Mouse (Mus musculus) layer of hippocampus, adult 2 months (tissue): ENCODE data around the gene Gpatch1. TPM values are rescaled to one million over a fixed set of nuclear protein-coding genes. Genes with fewer than 3 reads are reported as not detected.

Source experiments
- DNase-seq, 2 experiments: peaks; one replicate each; pipeline ENCODE4 v3.0.0; 2022; ENCODE audit warnings: low spot score in 2 of 2
- H3K27ac ChIP-seq: fragments of 200-600 bp; 2 replicates; pipeline ENCODE4 v1.8.1; 2022
- H3K4me3 ChIP-seq: fragments of 200-600 bp; 2 replicates; pipeline ENCODE4 v1.8.1; 2022; ENCODE audit warnings: mild to moderate bottlenecking
- CTCF ChIP-seq: fragments of 200-600 bp; conservative IDR thresholded peaks from 2 replicates; pipeline ENCODE4 v1.8.1; 2022; ENCODE audit warnings: antibody characterized with exemption, mild to moderate bottlenecking, moderate library complexity
- total RNA-seq, 2 experiments: library from RNA; stranded (reverse); gene quantifications; 2 replicates each; pipeline ENCODE4 v1.2.3; 2021

Gene Gpatch1
- total RNA-seq, 2 experiments from 2014 or later = 27.5 to 29.4 TPM

DNA sequence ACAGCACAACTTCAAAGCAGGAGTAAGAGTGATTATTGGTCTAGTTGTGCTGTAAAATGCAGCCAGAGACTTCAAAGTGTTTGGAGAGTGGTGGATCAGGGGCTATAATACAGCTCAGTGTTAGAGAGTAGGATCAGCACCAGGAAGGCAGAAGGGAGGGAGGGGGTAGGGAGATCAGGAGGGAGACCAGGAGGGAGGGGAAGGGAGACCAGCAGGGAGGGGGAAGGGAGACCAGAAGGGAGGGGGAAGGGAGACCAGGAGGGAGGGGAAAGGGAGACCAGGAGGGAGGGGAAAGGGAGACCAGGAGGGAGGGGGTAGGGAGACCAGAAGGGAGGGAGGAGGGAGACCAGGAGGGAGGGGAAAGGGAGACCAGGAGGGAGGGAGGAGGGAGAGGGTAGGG, 4.1 kb downstream of the Gpatch1 start:
- no peak for DNase-seq
- TF ChIP-seq CTCF = no peak
- no peak overlapping the region for H3K27ac ChIP-seq
- no peak overlapping the region for H3K4me3 ChIP-seq

DNA sequence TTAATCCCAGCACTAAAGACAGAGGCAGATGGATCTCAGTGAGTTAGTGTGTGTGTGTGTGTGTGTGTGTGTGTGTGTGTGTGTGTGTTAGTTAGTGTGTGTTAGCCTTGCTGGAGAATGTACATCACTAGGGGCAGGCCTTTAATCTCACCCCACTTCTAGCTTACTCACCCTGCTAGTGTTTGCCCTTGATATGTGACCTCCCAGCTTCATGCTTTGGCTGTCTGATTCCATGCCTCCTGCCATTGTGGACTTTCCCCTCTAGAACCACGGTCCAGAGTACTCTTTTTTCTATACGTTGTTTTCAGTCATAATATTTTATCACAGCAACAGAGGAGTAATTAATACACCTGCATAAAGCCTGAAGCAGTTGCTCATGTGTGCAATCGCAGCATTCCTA, 7.0 kb downstream of the Gpatch1 start:
- no peak for TF ChIP-seq CTCF
- no peak for DNase-seq
- H3K27ac ChIP-seq = no peak overlapping the region
- no peak overlapping the region for H3K4me3 ChIP-seq

DNA sequence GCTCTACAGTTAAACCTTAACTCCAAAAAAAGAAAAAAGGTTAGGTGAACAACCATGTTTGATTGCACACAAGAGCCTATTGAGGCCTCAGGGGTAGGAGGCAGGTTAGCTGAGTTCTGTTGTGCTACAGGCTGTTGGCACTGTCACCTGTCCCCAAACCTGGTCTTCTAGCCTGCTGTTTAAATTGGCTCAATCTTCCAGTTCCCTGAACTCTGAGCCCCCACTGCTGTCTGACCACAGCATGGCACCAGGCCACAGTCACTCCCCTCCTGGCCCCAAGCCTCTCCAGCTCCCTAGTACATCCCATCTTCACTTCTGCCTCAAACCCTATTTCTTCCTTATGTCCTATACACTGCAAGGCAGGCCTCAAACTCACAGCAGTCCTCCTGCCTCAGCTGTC, 17.4 kb downstream of the Gpatch1 start:
- Histone ChIP-seq H3K27ac (peak overlapping the region; percentile 85; the same call in 1 of the 2 replicates), H3K4me3 (no peak overlapping the region)
- DNase-seq = no peak
- no peak for TF ChIP-seq CTCF

DNA sequence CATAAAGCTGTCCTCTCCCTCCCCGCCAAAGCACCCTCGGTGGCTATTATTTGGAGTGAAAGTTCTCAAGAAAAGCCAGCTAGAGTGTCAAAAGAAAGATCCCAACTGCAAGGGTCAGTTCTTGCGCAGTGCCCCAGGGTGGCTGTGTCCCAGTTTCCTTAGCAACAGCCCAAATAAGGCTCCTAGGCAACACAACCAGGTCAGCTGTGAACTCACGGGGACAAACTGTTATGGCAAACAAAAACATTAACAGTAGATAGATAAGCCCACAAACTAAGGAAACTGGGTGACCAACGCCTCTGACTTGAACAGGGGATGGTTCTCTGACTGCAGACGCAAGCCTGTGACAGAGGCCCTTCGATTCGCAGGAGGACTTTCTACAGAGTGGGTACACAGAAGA, 18.6 kb downstream of the Gpatch1 start:
- peak in 1 of 2 experiments; percentile 35 for DNase-seq
- TF ChIP-seq CTCF = no peak
- H3K27ac ChIP-seq = peak overlapping the region; percentile 85
- H3K4me3 ChIP-seq = no peak overlapping the region

DNA sequence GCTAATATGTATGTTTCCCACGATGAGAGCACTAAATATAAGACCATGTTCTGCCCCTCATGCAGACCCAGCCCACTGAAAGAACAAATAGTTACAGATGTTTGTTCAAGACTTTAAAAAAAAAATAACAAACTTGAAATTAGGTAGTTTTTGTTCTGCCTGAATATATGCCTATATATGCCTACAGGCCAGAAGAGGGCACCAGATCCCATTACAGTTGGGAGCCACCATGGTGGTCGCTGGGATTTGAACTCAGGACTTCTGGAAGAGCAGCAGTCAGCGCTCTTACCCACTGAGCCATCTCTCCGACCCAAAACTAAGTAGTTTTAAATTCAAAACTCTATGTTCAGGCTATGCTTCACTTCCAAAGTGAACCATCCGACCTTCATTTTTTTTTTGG, 20.4 kb downstream of the Gpatch1 start:
- TF ChIP-seq CTCF = peak; percentile 65
- Histone ChIP-seq H3K4me3 (no peak overlapping the region), H3K27ac (no peak overlapping the region)
- DNase-seq = no peak

DNA sequence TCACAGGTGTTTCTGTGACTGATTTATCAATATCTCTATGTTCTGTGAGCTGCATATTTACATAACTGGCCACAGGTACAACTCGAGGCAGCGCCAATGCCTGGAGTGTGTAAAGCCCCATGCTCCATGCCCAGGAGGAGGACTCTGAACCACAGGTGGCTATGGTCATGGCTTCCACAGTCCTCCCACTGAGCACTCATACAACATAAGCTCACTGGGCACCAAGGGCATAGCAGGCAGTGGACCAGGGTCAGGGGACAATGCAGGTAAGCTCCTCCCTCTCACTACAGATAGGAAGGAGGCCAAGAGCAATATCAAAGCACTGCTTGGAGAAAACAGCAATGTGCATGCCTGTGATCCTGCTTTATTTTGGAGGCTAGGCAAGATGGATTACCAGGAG, 22.6 kb downstream of the Gpatch1 start:
- Histone ChIP-seq H3K27ac (no peak overlapping the region), H3K4me3 (no peak overlapping the region)
- DNase-seq = no peak
- TF ChIP-seq CTCF = no peak

DNA sequence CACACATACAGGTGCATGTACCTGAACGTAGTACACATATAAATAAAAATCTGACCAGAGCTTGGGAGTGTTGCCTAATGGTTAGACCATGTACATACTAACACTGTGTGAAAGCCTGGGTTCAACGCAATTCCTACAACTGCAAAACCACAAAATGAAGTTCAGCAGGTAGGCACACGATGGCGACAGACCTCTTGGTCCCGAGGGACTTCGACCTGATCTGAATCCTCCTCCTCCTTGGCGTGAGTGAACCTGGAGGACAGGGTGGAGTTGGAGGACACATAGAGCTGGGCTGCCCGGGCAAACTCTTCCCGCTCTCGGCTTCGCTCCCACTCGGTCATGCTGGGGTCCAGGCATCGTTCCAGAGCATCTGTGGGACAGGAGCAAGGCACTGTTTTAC, 24.8 kb downstream of the Gpatch1 start:
- TF ChIP-seq CTCF = no peak
- no peak for DNase-seq
- Histone ChIP-seq H3K4me3 (no peak overlapping the region), H3K27ac (no peak overlapping the region)

DNA sequence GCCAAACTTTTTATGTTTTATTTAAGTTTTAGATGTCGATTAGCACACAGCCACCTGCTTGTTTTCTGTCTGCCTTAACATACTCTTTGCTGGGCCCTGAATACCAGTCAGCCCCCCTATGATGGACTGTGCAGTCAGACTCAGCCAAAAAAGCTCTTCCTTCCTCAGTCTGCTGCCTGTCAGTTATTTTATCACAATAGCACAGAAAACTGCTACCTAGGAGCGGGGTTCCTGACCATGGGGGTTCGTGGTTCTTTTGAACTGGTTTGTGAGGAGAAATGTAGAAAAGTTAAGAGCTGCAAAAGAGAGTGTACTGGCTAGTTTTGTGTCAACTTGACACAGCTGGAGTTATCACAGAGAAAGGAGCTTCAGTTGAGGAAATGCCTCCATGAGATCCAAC, 39.3 kb downstream of the Gpatch1 start:
- Histone ChIP-seq H3K4me3 (no peak overlapping the region), H3K27ac (no peak overlapping the region)
- DNase-seq = no peak
- TF ChIP-seq CTCF = no peak

DNA sequence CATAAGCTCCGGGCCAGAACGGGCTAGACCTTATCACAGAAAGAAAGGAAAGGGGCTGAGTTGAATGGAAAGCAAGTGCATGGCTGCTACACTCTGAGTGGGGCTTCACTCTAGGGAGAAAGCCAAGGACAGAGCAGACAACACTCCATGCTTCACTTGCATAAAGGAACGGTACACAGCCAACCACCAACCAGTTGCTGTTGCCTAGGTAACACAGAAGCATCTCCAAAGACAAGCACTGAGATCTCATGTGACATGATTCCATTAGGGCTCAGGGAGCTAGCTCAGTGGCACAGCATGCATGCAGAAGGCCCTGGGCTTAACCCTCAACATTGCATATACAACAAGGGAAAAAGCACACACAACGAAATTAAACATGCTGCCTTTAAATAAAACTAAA, 40.8 kb downstream of the Gpatch1 start:
- DNase-seq = no peak
- no peak for TF ChIP-seq CTCF
- Histone ChIP-seq H3K4me3 (no peak overlapping the region), H3K27ac (no peak overlapping the region)

DNA sequence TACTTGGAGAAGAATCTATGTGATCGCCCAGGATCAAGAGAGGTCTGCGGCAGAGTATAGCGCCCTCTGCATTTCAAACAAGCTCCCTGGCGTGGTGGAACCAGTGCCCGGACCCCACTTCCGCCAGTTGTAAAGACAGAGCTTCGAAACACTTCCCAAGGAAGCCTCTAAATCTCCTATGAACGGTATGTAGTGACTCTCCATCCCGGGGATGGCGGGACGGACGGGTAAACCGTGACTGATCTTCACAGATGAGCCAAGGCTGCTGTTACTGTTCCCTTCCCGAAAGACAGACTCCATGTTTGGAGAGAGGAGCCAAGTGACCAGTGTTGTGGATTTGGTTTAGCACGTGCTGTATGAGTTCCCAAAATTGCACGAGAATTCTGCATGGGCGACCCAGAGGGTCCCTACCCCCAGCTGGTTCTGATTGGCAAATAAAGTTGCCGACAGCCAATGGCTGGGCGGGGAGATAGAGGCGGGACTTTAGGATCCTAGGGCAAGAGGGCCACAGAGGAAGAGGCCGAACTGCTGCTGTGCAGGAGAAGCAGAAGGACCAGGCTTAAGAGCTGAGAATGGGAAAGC, 48.7 kb downstream of the Gpatch1 start:
- TF ChIP-seq CTCF = peak; percentile 68
- Histone ChIP-seq H3K4me3 (peak overlapping the region; percentile 47), H3K27ac (no peak overlapping the region)
- no peak for DNase-seq

DNA sequence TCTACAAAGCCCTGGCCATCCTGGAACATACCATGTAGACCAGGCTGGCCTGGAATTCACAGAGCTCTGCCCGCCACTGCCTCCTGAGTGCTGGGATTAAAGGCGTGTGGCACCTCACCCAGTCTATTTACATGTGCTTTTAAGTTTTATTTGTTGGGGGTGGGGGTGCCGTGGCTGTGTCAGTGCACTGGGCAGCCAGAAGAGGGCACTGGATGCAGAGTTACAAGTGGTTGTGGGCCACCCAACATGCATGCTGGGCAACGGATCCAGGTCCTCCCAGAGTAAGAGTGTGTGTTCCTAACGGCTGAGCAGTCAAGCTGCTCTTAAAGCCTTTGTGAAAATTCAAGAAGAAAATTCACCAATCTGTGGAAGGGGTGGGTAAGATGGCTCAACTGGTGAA, 50.4 kb downstream of the Gpatch1 start:
- DNase-seq = no peak
- Histone ChIP-seq H3K4me3 (no peak overlapping the region), H3K27ac (no peak overlapping the region)
- peak; percentile 54 for TF ChIP-seq CTCF

DNA sequence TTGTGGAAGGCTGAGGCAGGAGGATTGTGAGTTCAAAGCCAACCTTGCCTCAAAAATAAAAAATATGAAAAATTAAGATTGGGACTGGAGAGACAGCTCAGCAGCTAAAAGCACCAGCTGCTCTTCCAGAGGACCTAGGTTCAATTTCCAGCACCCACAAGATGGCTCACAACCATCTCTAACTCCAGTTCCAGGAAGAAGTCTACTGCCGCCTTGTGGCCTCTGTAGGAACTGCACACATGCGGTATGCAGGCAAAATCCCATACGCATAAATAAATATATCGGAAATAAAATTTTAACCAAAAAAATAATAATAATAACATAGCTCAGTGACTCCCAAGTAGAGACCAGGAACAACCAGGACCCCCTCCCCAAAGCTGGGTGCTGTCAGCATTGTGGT, 51.6 kb downstream of the Gpatch1 start:
- no peak for DNase-seq
- Histone ChIP-seq H3K4me3 (no peak overlapping the region), H3K27ac (no peak overlapping the region)
- TF ChIP-seq CTCF = peak; percentile 66

DNA sequence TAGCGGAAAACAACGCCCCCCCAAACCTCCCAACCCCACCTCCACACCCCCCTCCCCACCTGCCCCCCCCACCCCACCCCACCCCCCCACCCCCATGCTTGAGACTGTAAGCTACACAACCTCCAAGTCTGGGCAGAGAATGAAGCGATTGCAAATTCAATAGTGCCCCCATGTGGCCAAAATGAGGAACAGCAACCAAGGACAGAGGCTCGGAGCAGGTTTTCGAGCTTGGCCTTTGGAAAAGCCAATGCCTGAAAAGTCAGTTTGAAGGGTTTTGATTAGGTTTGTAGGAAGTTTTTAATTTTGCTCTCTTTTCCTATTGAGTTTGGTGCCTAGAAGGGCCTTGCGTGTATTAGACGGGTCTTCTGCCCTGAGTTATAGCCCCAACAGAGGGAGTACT, 53.5 kb downstream of the Gpatch1 start:
- Histone ChIP-seq H3K4me3 (no peak overlapping the region), H3K27ac (no peak overlapping the region)
- peak; percentile 77 for TF ChIP-seq CTCF
- DNase-seq = peak; percentile 50 to 57

DNA sequence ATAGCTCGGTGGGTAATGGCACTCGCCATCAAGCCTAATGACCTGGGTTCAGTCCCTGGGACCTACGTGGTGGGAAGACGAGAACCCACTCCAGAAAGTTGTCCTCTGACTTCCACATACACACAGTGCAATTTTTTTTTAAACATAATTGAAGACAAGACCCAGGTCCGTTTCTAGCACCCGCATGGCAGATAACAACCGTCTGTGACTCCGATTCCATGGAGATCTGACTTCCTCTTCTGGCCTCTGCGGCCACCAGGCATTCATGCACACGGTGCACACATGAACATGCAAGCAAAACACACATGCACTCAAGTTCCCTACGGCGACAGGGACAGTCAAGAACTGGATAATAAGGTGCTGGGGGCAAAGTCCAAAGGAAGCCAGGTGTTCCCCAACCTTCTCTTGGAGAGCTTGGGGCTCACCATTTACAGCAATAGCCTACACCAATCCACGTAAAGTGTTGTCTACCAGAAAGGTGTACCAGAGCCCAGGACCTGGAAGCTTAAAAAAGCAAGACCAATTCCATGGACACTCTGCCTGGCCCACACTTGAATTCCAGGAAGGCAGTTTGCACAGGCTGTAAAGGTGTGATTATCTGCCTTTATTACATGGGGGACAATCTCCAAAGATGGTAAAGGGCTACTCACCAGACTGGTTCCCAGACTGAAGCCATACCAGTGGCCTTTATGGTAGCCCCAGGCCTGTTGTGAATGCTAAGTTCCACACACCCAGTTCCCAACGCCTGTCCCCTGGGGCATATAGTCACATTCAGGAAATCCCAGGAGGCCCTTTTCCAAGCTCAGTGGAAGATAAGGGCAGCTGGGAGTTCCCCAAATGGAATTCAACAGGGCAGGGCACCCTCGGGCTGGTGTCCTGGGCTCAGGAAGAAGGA, 54.4 kb downstream of the Gpatch1 start:
- H3K4me3 ChIP-seq = no peak overlapping the region
- TF ChIP-seq CTCF = no peak
- no peak for DNase-seq
- H3K27ac ChIP-seq = no peak overlapping the region
